Mouse (Mus musculus) midbrain, postnatal 0 days (tissue): ENCODE data around the gene Lrrc56. TPM values are rescaled to one million over a fixed set of nuclear protein-coding genes. Genes with fewer than 3 reads are reported as not detected.
A peak's percentile ranks its signal among the peaks of the same experiment; 100 is the strongest.

ENCODE experiments used
- ATAC-seq: fragments of 200-750 bp; cut with Nextera tagmentation; 2 replicates; pipeline ENCODE4 v1.8.0; 2017; ENCODE audit warnings: moderate number of reproducible peaks, mild to moderate bottlenecking, moderate TSS enrichment, moderate library complexity; ENCODE audit not compliant: low FRiP score
- DNase-seq: peaks from one replicate; pipeline ENCODE4 v3.0.0-alpha.2; 2015; ENCODE audit warnings: low spot score
- H3K27ac ChIP-seq: fragments of 300-500 bp; sonication (generic); 2 replicates; pipeline ENCODE4 v1.5.1; 2014; ENCODE audit warnings: low read depth, mild to moderate bottlenecking, low read length, mixed read lengths
- H3K27me3 ChIP-seq: fragments of 300-500 bp; sonication (generic); 2 replicates; pipeline ENCODE4 v1.6.1; 2014; ENCODE audit warnings: low read length, control low read depth, mixed read lengths; ENCODE audit not compliant: insufficient read depth
- H3K36me3 ChIP-seq: fragments of 300-500 bp; sonication (generic); 2 replicates; pipeline ENCODE4 v1.6.1; 2014; ENCODE audit warnings: low read length, control low read depth, mixed read lengths; ENCODE audit not compliant: insufficient read depth
- H3K4me1 ChIP-seq: fragments of 300-500 bp; sonication (generic); 2 replicates; pipeline ENCODE4 v1.6.1; 2014; ENCODE audit warnings: mild to moderate bottlenecking, control low read depth, antibody characterized with exemption, low read length, mixed read lengths; ENCODE audit not compliant: insufficient read depth
- H3K4me2 ChIP-seq: fragments of 300-500 bp; sonication (generic); 2 replicates; pipeline ENCODE4 v1.6.1; 2014; ENCODE audit warnings: low read depth, mild to moderate bottlenecking, low read length, mixed read lengths; ENCODE audit not compliant: poor library complexity, severe bottlenecking
- H3K4me3 ChIP-seq: fragments of 300-500 bp; sonication (generic); 2 replicates; pipeline ENCODE4 v1.5.1; 2014; ENCODE audit warnings: low read depth, mild to moderate bottlenecking, low read length, moderate library complexity
- H3K9ac ChIP-seq: fragments of 300-500 bp; sonication (generic); replicated peaks from 2 replicates; pipeline ENCODE4 v1.6.1; 2014; ENCODE audit warnings: mild to moderate bottlenecking, low read length, moderate library complexity, mixed read lengths; ENCODE audit not compliant: poor library complexity, severe bottlenecking
- H3K9me3 ChIP-seq: fragments of 300-500 bp; sonication (generic); 2 replicates; pipeline ENCODE4 v1.6.1; 2016; ENCODE audit warnings: low read length, control low read depth
- CTCF ChIP-seq: IDR thresholded peaks from 2 replicates; pipeline ENCODE4 v1.5.1; 2016; ENCODE audit warnings: antibody characterized with exemption, mild to moderate bottlenecking
- WGBS: fragments of 180-500 bp; shearing (Covaris S2); extraction: QIAGEN DNeasy Blood & Tissue Kit; methylation state at CpG from one replicate; pipeline ENCODE4 v1.1.7; 2014; 5-methylcytosine and 5-hydroxymethylcytosine counted together
- polyA plus RNA-seq: library from polyadenylated mRNA; unstranded; fragments of >200 nt; fragmentation: Nextera tagmentation; extraction: Ambion mirVana; gene quantifications from 2 replicates; pipeline ENCODE4 v1.2.1, GENCODE M21; 2015
- total RNA-seq: library from RNA; depleted of rRNA; stranded (reverse); fragments of >200 nt; gene quantifications from 2 replicates; pipeline ENCODE4 v1.2.3, GENCODE M21; 2014

Lrrc56 gene
- total and polyA plus RNA-seq, 2 experiments from 2014 or later, result 8.6 to 14.9 TPM

DNA sequence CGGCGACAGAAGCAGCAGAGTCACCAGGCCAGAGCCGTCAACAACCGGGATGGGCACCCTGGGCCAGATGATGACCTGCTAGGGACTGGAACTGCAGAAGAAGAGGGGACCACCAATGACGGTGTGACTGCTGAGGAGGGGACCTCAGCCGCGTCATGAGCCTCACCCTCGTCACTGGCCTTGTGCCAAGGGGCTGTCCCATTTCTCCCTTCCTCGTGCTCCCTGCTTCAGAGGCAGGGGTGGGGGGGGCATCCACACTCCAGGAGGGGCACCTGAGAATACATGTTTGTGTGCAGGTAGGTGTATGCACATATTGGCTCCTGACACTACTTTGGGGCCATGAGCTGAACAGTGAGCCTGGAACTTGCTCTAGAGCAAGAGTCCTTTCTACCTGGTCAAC, 38.6 kb upstream of the Lrrc56 start:
- no peak for TF ChIP-seq CTCF

GRCm38 (mm10) chr7:141164397-141164796, 29.6 kb upstream of the Lrrc56 start:
- ATAC-seq (no peak), DNase-seq (no peak)
- no peak overlapping the region for H3K4me2 ChIP-seq
- H3K27ac ChIP-seq, result no peak overlapping the region
- TF ChIP-seq CTCF, result no peak
- peaks cover 18% of the 10 kb centered on the region for H3K36me3 ChIP-seq
- no peaks in the 10 kb centered on the region for H3K27me3 ChIP-seq
- no peak overlapping the region for H3K4me3 ChIP-seq
- no peak overlapping the region for H3K9ac ChIP-seq
- no peaks in the 10 kb centered on the region for H3K4me1 ChIP-seq
- H3K9me3 ChIP-seq, result no peaks in the 10 kb centered on the region
- WGBS, result 93% methylated on average over 7 of the region's 7 CpGs

More for the DNA sequence above, 38.6 kb upstream of the Lrrc56 start:
- no peak overlapping the region for H3K9ac ChIP-seq
- WGBS, result 89% methylated on average over 9 of the region's 9 CpGs
- no peak overlapping the region for H3K27ac ChIP-seq
- H3K4me2 ChIP-seq, result no peak overlapping the region
- no peaks in the 10 kb centered on the region for H3K4me1 ChIP-seq
- H3K27me3 ChIP-seq, result no peaks in the 10 kb centered on the region
- no peak for DNase-seq
- no peak for ATAC-seq
- H3K9me3 ChIP-seq, result no peaks in the 10 kb centered on the region
- H3K4me3 ChIP-seq, result no peak overlapping the region
- H3K36me3 ChIP-seq, result peaks cover 40% of the 10 kb centered on the region

- Histone ChIP-seq H3K4me3 (no peak overlapping the region), H3K4me1 (no peaks in the 10 kb centered on the region), H3K27ac (no peak overlapping the region), H3K4me2 (no peak overlapping the region), H3K36me3 (peaks cover 18% of the 10 kb centered on the region), H3K27me3 (no peaks in the 10 kb centered on the region), H3K9me3 (no peaks in the 10 kb centered on the region), H3K9ac (no peak overlapping the region)
- 88% methylated on average over 6 of the region's 6 CpGs for WGBS
- ATAC-seq (no peak), DNase-seq (no peak)
- no peak for TF ChIP-seq CTCF
These were observed 29.1 kb upstream of the Lrrc56 start for GRCm38 (mm10) chr7:141164850-141165249.

DNA sequence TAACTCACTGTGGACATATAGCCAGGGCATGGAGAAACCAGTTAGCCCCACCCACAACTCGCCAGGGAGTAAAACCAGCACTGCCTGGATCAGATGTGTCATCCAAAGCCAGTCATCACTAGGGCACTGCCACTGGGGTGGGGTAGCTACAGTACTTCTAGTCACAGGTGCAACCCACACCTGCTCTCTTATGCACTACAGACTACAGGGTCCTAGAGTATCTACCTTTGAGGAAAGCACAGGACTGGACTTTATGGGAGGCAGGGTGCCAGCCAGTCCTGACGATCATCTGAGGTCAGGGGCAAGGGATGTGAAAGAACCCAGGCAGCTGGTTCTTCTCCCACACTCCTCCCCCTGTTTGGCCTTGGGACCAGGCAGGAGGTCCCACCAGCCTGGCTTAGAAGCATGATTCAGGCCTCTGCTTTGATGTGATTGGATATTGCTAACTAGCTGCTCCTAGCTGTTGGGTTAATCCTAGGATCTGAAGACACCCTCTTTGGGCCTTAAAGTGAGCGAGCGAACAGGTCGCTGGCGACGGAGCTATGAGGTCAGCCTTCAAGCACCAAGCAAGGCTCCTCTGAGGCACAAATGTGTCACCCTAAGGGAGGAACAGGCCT, 25.9 kb upstream of the Lrrc56 start:
- peak; percentile 30 for DNase-seq
- Histone ChIP-seq H3K27ac (no peak overlapping the region), H3K9me3 (no peaks in the 10 kb centered on the region), H3K27me3 (no peaks in the 10 kb centered on the region), H3K9ac (peak overlapping the region; percentile 50), H3K4me3 (peak overlapping the region; percentile 29), H3K4me1 (peaks cover under 1% of the 10 kb centered on the region; the same call in 1 of the 2 replicates), H3K36me3 (peaks cover under 1% of the 10 kb centered on the region; the same call in 1 of the 2 replicates), H3K4me2 (peak overlapping the region; percentile 48)
- no peak for ATAC-seq
- no peak for TF ChIP-seq CTCF
- 24% methylated on average over 7 of the region's 7 CpGs for WGBS

- no peak overlapping the region for H3K27ac ChIP-seq
- DNase-seq (no peak), ATAC-seq (no peak)
- peaks cover 6% of the 10 kb centered on the region; the same call in 1 of the 2 replicates for H3K4me1 ChIP-seq
- peak overlapping the region; percentile 48 for H3K4me2 ChIP-seq
- WGBS, result 3% methylated on average over 22 of the region's 22 CpGs
- peak overlapping the region; percentile 50 for H3K9ac ChIP-seq
- H3K9me3 ChIP-seq, result no peaks in the 10 kb centered on the region
- no peaks in the 10 kb centered on the region for H3K36me3 ChIP-seq
- no peaks in the 10 kb centered on the region for H3K27me3 ChIP-seq
- TF ChIP-seq CTCF, result no peak
- H3K4me3 ChIP-seq, result peak overlapping the region; percentile 29
These were observed 25.4 kb upstream of the Lrrc56 start for GRCm38 (mm10) chr7:141168518-141168953.

GRCm38 (mm10) chr7:141169300-141169699, 24.7 kb upstream of the Lrrc56 start:
- no peak for TF ChIP-seq CTCF
- Histone ChIP-seq H3K4me1 (peaks cover 6% of the 10 kb centered on the region; the same call in 1 of the 2 replicates), H3K4me2 (no peak overlapping the region), H3K27me3 (no peaks in the 10 kb centered on the region), H3K4me3 (no peak overlapping the region), H3K27ac (no peak overlapping the region), H3K36me3 (no peaks in the 10 kb centered on the region), H3K9ac (no peak overlapping the region), H3K9me3 (no peaks in the 10 kb centered on the region)
- 65% methylated on average over 1 of the region's 1 CpGs for WGBS
- ATAC-seq (no peak), DNase-seq (no peak)
